Mouse (Mus musculus): ENCODE results near the gene Ripply3.

Gene Ripply3

DNA sequence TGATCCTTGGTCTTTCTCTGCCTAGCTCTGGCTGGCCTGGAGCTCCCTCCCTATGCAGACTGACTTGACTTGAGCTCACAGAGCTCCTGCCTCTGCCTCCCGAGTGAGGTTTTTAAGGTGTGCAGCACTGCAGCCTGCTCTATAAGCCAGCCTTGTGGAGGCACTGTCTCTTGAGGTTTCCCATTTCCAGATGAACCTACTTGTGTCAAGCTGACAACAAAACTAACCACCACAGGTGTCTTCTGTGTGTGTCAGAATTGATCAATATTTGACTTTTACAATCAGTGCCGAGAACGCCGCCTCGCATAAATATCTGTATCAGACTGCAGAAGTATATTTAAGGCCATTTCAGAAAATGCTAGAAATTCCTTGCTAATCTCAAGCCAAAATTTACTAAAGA lies 13.6 kb upstream of the Ripply3 start:
- WGBS: 84% methylated on average over 5 of the region's 5 CpGs

- 63% methylated on average over 1 of the region's 1 CpGs for WGBS
Observed at GRCm38 (mm10) chr16:94315215-94315614, 13.0 kb upstream of the Ripply3 start.

GRCm38 (mm10) chr16:94317752-94318151 lies 10.5 kb upstream of the Ripply3 start:
- WGBS: 85% methylated on average over 5 of the region's 5 CpGs

- 85% methylated on average over 5 of the region's 5 CpGs for WGBS
Observed at GRCm38 (mm10) chr16:94320223-94320622, 8.0 kb upstream of the Ripply3 start.

- 72% methylated on average over 5 of the region's 5 CpGs for WGBS
Observed at GRCm38 (mm10) chr16:94323681-94324080, 4.5 kb upstream of the Ripply3 start.

DNA sequence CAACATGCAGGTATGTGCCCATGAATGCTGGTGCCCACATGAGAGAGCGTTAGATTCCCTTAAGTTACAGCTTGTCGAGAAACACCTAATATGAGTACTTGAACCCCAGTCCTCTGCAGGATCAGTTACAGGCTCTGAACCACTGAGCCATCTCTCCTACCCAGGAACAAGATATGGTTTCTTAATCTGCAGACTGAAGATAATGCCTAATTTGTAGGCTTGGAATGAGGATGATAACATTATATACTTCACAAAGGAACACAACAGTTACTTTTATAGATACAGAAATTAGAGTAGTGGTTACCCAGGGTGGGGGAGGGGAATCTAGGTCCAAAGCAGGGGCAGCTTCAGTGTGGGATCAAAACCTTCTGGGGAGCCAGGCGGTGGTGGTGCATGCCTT lies 2.2 kb upstream of the Ripply3 start:
- 92% methylated on average over 3 of the region's 3 CpGs for WGBS

- 43% methylated on average over 25 of the region's 25 CpGs for WGBS
Observed at GRCm38 (mm10) chr16:94328881-94329867, 954 bp downstream of the Ripply3 start.

DNA sequence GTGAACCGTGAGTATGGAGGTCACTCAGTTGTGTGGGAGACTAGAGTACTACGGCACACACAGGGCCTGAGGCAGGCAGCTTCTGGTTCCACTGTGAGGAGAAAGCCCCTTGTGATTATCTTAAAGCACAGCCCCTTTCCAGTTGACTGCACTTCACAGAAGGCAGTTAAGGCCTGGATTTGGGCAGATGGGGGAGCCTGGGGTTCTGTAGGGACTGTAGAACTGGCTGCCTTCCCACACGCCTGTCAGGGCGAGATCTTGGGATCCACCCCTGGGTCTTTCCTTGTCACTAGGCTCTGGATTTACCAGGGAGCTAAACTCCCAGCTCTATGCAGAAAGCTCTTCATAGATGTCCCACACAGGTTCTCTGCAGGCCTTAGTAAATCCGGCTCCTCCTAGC lies 2.2 kb downstream of the Ripply3 start:
- WGBS: 94% methylated on average over 5 of the region's 5 CpGs

DNA sequence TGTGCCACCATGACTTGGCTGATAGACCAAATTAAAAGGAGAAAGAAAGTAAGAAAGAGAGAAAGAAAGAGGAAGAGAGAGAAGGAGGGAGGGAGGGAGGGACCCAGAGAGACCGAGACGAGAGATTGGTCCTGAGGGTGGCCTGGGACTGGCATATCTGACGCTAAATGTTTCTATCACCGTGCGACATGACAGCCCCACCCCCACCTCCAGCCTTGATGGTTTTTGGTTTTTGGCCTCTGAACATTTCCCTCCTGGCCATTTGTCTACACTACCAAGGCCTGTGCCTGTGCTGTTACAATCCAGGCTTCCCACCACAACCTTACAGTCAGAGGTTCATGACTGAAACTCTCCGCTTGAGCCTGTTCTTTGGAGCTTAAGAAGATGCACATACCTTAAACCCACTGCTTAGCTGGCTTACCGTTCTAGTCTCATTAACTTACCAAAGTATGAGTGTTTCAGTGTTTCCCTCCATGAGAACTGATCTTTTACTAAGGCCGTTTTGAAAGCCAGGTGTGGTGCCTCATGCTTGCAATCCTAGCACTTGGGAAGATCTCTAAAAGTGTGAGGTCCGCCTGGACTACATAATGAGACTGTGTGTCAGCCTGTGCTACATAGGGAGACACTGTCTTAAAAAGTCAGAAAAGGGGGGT lies 3.1 kb downstream of the Ripply3 start:
- WGBS: 91% methylated on average over 9 of the region's 9 CpGs

DNA sequence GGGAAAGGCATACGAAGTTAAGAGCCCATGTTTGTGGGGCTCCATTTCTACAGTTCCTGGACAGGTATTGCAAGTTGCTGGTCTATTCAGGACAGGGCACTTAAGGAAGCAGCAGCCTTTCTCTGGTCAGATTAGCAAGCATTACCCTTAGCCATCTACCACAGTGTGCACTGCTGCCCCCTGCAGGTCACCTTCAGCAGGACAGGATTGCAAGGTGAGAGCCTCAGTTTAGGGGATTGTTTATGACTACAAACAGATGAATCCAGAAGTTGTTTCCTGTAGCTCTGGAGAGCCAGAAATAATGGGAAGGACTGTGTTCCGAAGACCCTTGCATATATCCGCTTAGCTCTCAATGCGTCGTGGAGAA lies 3.6 kb downstream of the Ripply3 start:
- WGBS: 72% methylated on average over 5 of the region's 5 CpGs

DNA sequence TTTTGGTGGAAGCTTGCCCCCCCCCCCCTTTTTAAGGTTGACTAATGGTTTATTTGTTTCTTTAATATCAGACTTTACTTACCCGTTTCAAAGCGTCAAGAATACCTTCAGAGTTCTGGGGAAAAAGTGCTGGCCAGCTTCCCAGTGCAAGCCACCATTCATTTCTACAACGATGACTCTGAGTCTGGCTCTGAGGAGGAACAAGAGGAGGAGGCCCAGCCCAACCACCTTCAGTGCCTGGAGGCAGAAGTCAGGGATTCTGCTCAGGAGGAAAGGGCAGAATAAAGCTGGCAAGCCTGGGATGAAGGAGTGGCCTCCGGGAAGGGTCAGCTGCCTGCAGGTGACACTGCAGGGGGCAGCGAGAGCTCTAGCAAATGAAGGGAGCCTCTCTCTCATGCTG lies 7.4 kb downstream of the Ripply3 start:
- WGBS: 52% methylated on average over 5 of the region's 5 CpGs

DNA sequence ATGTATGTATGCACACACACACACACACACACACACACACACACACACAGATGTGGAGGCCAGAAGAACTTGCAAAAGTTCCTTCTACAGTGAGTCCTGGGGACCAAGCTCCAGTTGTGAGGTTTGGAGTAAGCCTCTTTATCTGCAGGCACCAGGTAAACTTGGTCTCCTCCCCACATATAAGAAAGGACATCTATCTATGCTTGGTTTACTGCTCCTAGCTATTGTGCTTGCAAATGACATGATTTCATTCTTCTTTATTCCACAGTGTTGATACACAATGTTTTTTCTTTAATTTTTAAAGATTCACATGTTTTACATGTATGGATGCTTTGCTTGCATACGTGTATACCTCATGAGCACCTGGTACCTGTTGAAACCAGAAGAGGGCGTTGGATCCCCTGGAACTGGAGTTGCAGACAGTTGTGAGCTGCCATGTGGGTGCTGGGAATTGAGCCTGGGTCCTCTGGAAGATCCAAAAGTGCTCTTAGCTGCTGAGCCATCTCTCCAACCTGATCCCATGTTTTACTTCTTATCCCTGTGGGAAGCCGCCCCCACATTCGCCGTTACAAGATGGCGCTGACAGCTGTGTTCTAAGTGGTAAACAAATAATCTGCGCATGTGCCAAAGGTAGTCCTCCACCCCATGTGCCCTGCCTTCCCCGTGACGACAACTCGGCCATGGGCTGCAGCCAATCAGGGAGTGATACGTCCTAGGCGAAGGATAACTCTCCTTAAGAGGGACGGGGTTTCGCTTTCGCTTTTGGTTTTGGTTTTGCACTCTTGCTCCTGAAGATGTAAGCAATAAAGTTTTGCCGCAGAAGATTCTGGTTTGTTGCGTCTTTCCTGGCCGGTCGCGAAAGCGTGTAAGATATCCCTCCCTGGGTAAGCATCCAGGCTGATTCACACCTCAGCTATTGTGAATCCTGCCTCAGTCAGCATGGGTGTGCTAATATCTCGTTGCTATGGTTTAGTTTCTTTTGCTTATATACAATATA lies 11.2 kb downstream of the Ripply3 start:
- 93% methylated on average over 22 of the region's 22 CpGs for WGBS

DNA sequence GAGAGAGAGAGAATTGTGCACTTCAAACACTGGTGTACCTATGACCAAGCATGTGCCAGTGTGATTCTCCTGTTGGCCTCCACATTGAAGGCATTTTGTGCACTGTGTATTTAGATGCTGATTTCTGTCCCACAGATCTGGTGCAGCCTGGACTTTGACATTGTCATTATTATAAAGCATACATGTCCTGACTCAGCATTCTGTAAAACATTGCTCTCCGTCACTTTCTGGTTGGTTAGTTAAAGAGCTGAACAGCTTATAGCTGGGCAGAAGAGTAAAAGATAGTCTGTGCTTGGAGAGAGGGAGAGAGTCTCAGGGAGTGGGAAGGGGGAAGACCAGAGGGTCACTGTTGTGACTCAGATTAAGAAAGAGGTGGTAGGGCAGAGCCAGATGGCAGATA lies 17.5 kb downstream of the Ripply3 start:
- WGBS: 77% methylated on average over 1 of the region's 1 CpGs

- WGBS: 84% methylated on average over 7 of the region's 7 CpGs
Observed at GRCm38 (mm10) chr16:94347080-94347731, 19.0 kb downstream of the Ripply3 start.

DNA sequence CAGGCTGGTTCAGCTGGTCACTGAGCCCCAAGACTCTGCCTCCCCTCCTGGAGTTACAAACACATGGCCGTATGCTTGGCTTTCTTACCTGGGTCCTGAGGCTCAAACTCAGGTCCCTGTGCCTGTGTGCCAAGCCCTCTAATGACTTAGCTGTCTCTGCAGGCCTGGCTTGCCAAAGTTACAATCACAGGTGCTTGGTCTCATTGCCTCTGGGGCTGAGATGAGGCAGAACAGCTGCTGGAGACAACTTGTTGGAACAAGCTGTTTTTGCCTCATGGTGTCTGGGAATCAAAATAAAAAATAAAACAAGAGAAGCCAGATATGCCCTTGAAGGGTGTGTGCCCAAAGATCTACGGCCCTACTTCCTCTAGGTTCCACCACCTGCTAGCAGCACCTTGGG lies 20.6 kb downstream of the Ripply3 start:
- 93% methylated on average over 2 of the region's 2 CpGs for WGBS

DNA sequence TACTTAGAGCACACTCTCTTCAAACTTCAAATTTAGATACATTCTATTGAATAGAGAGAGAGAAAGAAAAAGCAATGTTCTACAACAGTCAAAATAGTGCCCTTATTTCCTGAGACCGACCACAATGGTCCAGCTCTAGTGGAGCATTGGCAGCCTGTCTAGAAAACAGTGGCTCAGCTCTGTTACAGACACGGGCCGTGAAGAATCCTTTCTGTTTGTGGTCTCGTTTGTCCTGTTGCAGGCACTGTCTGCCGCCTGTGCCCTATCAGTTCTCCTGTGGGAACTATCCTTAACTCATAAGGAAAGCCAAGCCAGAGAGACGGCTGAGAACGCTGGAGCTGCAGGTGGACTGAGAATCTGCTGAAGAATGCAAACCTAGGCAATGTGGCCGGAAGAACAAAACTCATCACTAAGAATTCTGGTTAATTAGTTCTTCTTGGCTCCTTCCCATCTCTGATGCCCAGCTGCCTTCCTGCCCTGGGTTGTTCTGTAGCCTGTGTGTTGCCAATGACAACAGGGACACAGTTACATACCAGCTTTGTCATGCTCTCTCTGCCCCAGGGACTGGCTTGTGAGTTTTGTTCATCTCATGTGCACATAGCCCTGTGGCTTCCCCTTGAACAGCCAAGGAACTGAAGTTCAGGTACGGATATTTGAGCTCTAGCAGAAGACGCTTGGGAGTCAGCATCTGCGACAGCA lies 21.5 kb downstream of the Ripply3 start:
- 59% methylated on average over 11 of the region's 11 CpGs for WGBS

DNA sequence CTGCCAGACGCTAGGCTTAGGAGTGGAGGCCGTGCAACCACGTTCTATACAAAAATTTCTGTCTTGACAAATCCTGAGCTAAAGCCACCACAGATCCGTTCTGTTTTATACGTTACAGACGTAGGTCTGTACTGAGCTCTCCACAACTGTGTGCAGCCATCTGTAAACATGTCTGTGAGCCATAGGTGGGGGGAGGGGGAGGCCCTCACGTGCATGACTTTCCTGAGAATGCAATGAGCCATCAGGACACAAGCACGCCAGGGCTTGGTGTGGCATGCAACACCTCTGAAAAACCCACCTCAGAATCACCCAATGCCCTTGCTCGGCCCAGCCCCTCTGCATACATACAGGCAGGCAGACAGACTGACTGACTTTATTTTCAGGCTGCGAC lies 22.1 kb downstream of the Ripply3 start:
- WGBS: 67% methylated on average over 10 of the region's 10 CpGs

DNA sequence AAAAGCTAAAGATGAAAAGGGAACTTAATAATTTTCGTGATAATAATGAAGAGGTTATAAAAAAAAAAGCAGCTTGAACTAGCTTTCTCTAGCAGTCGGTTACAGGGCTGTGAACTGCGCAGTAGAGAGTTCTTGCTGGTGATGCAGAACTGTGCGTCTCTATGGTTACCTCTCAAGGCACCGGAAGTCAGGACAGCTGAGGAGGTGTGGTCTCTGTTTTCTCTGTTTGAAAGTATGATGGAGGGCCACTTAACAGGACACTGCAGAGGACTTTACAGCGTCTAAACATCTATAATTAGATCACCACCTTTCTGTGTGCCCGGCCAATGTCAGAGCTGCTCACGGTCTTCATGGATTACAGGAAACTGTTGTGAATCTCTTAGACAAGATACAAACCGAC lies 26.2 kb downstream of the Ripply3 start:
- WGBS: 46% methylated on average over 9 of the region's 9 CpGs

DNA sequence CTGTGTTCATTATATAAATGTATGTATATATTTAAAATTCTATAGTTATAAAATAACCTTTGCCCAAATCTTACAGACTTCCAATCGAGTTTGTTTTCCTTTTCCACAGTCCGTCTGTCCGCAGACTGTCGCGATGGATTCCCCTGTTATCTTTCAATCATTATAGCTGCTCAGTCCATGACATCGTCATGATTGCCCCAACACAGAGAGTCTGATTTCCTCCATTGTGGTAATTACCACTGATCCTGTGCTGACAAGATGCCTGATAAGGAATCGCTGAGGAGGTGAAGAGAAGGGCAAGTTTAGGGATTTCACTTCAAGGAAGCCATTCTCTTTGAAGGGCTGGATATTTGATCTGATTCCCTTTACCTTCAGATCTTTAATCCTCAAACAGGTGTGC lies 27.8 kb downstream of the Ripply3 start:
- WGBS: 81% methylated on average over 7 of the region's 7 CpGs

DNA sequence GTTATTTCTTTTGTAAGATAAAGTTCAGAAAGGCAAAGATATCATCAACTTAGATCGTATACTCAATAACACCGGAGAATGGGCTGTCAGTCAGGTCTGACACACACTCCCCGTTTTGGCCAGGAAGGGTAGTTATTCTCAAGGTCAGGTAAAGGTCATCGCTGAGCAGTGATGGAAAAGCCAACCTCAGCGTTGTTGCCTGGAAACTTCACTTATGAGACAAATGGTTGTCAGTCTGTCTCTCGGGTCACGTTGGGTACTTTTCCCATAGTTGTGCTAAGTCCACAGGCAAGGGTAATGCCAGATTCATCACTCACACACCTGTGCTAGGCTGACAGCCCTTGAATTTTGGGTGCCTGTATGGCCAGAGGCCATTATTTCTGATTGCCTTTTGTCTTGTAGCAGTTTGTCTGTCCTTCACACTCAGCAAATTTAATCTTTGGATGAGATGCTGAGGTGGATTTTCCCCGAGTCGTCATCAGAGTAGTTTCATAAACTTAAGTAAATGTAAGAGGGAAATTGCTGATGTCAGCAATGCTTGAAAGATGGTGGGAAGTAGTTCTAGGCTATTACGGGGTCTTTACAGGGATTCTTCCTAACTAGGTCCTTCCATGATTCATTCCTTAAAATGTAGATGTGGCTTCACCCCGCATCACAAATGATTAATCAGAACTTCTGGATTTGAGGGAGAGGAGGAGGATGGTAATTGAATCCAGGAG lies 28.7 kb downstream of the Ripply3 start:
- 85% methylated on average over 11 of the region's 11 CpGs for WGBS
